Mouse (Mus musculus): ENCODE measurements at regions not wholly inside any gene's neighbourhood (a gene's known extent, or its start where the extent isn't known, plus 50 kb on each side); places are given as distances from the start of the nearest gene placed in this dataset.

GRCm38 (mm10) chr13:44513378-44514285 lies 215.6 kb upstream of the Jarid2 start:
- no peak for TF ChIP-seq POLR2A (IDR thresholded peaks at IDR 0.05; ENCODE audit: borderline replicate concordance, insufficient read depth, low read length)
- no peak for TF ChIP-seq CTCF (IDR thresholded peaks at IDR 0.05; ENCODE audit: borderline replicate concordance, insufficient read depth, low read depth, low read length)

Measured in cerebellum, adult 2 months (tissue).